Mouse (Mus musculus): ENCODE data around the gene 1700011L22Rik.

Gene 1700011L22Rik

GRCm38 (mm10) chr8:79179678-79180077 is 68.7 kb downstream of the 1700011L22Rik start:
- in situ Hi-C loops (cut with MboI, MseI) = no loop called here

GRCm38 (mm10) chr8:79175991-79176390 is 72.4 kb downstream of the 1700011L22Rik start:
- in situ Hi-C loops (cut with MboI, MseI) = no loop called here

GRCm38 (mm10) chr8:79173606-79174005 is 74.8 kb downstream of the 1700011L22Rik start:
- in situ Hi-C loops (cut with MboI, MseI) = no loop called here

GRCm38 (mm10) chr8:79165276-79165675 is 83.1 kb downstream of the 1700011L22Rik start:
- in situ Hi-C loops (cut with MboI, MseI) = loop anchor here in 1 of 2 experiments (5.0 kb wide), 1 partner anchor 48 kb away; no protein-coding TSS in a partner anchor

GRCm38 (mm10) chr8:79164336-79164735 is 84.0 kb downstream of the 1700011L22Rik start:
- in situ Hi-C loops (cut with MboI, MseI) = no loop called here

- in situ Hi-C loops (cut with MboI, MseI) = no loop called here
These were observed 85.6 kb downstream of the 1700011L22Rik start for GRCm38 (mm10) chr8:79162533-79163308.

- in situ Hi-C loops (cut with MboI, MseI) = no loop called here
These were observed 87.1 kb downstream of the 1700011L22Rik start for GRCm38 (mm10) chr8:79161172-79161778.
